Mouse (Mus musculus): ENCODE measurements around the gene Shroom3.

Gene Shroom3

DNA sequence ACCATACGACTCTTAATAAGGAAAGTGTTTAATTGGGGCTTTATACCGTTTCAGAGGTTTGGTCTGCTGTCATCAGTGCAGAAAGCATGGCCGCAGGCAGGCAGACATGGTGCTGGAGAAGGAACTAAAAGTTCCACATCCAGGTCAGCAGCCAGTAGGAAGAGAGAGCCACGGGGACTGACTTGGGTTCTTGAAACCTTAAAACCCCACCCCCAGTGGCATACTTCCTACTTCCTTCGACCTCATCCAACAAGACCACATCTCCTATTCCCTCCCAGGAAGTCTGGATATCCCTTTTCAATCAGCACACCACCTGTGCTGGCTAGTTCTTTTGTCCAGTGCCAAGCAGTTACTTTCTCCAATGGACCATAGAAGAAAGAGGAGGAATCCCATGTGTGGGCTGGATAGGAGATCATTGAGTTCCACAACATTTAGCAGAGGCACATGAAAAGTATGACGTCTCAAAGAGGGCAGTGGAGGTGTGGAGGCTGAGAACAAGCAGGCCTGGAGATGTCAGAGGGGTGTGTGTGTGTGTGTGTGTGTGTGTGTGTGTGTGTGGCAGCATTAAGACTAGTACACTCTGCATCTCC lies 76.0 kb downstream of the Shroom3 start:
- DNase-seq, result no peak

- DNase-seq, result no peak
Observed at GRCm38 (mm10) chr5:92760542-92760941, 77.3 kb downstream of the Shroom3 start.

DNA sequence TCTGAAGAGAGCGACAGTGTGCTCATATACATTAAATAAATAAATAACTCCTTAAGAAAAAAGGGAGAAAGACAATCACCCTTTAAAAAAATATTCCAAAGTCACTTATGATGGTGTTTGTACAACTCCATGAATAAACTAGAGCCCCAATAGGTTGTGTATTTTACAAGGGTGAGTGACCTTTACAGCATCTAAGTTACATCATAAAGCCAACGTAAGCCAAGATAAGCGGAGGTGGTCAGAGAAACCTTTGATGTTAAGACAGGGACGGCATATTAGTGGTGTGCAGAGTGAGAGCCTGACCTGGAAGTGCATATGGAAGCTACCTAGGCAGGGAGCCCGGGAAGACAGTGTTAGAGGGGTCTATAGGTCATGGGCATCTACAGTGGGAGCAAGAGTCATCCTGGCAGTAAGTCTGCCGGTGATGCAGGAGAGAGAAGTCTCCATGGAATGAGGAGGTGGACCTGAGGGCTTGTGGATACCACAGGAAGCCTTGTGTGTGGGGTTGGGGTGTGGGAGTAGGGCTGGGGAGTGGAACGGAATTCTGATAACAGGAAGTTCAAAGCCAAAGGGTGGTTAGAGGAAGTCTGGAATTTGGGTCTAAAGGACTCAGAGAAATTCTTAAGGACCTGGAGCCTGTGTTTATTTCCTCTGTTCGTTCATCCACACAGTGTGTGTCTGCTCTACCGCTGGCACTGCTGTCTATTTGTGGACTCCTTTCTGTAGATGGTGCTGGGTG lies 78.5 kb downstream of the Shroom3 start:
- DNase-seq, result no peak

GRCm38 (mm10) chr5:92762425-92762824 lies 79.2 kb downstream of the Shroom3 start:
- DNase-seq, result no peak

DNA sequence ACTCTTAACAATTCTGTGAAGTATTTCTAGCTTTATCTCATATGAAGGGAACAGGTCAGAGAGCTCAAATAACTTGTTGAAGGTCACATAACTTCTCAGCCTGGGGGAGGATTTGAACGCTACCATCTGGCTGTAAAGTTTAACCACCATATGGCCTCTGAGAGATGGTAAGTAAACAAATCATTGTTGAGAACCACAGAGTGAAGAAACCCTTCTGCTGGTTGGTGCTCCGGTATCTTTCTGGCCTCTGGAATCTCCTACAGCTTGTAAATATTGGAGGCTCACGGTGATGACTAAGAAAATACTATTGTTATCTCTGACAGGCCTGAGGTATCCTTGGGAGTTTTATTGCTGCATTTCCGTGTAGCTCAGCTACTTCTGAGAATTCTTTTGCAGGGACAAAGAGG lies 80.3 kb downstream of the Shroom3 start:
- DNase-seq, result no peak

GRCm38 (mm10) chr5:92766301-92766700 lies 83.1 kb downstream of the Shroom3 start:
- no peak for DNase-seq

GRCm38 (mm10) chr5:92767194-92767777 lies 84.1 kb downstream of the Shroom3 start:
- no peak for DNase-seq

DNA sequence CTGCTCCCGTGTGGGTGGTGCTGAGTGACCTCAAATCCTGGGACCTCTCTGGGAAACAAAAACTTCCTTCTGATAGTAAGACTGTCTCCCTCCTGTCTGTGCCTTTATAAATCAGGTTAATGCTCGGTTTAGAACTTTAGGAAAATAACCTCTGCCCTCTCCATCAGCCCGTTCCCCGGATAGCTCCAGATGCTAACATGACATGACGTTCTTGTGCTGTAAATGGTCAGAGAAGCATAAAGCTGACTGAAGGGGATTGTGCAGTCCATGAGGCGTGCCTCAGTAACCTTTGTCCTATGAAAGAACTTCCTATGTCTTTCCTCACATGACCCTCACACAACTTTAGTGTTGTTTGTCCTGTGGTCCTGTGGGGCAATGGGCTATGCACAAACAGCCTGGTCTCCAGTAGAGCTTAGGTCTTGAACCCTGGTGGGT lies 84.6 kb downstream of the Shroom3 start:
- no peak for DNase-seq

DNA sequence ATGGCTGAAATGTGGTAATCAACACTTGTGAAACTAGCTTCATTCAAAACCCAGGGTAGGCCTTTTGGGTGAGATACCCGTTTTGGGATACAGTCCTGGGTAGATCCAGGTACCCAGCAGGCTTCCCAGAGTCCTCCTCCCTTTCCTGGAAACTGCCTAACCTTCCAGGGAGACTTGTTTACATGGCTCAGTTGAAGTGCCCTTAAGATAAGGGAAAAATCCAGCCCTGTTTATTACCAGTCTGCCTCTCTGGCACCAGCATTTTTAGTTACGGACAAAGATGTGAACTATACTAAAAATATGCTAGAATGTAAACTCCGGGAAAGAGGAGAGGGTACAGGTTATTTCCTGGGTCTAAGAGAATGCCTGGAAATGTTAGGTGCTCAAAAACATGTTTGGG lies 90.6 kb downstream of the Shroom3 start:
- no peak for DNase-seq

GRCm38 (mm10) chr5:92774419-92774818 lies 91.2 kb downstream of the Shroom3 start:
- DNase-seq, result no peak

GRCm38 (mm10) chr5:92774893-92775292 lies 91.7 kb downstream of the Shroom3 start:
- DNase-seq, result no peak

DNA sequence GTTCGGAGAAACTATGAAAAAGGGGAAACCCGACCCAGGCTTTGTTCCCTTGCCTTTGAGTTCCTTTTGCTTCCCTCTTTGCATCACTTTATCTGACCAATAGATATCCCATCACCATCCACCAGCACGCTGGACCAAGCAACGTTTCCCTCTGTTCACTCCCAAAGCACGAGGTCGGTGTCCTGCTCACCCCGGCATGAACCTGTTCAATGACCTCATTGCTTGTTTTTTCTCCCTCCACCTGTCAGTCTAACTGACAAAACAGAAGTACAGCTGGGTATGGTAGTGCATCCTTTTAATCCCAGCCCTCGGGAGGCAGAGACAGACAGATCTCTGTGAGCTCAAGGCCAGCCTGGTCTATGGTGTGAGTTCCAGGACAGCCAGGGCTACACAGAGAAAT lies 95.2 kb downstream of the Shroom3 start:
- no peak for DNase-seq

DNA sequence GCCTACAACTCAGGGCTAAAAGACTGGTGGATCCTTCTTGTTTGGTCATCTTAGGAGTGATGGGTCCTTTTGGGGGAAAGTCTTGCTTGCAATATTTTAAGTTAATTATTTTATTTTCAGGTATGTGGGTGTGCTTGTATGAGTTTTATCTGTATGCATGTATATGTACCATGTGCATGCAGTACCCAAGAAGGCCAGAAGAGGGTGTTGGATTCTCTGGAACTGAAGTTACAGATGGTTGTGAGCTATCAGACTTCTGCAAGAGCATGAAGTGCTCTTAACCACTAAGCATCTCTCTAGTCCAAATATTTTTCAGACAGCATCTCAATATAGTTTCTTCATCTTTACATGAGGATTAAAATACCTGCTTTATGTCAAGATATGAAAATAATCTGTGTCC lies 97.8 kb downstream of the Shroom3 start:
- DNase-seq, result no peak

- no peak for DNase-seq
Observed at GRCm38 (mm10) chr5:92784037-92784860, 101.0 kb downstream of the Shroom3 start.

GRCm38 (mm10) chr5:92785870-92786436 lies 102.7 kb downstream of the Shroom3 start:
- no peak for DNase-seq

- no peak for DNase-seq
Observed at GRCm38 (mm10) chr5:92788990-92789389, 105.8 kb downstream of the Shroom3 start.

- peak in 1 of 2 experiments; percentile 5 for DNase-seq
Observed at GRCm38 (mm10) chr5:92796089-92796990, 113.1 kb downstream of the Shroom3 start.

DNA sequence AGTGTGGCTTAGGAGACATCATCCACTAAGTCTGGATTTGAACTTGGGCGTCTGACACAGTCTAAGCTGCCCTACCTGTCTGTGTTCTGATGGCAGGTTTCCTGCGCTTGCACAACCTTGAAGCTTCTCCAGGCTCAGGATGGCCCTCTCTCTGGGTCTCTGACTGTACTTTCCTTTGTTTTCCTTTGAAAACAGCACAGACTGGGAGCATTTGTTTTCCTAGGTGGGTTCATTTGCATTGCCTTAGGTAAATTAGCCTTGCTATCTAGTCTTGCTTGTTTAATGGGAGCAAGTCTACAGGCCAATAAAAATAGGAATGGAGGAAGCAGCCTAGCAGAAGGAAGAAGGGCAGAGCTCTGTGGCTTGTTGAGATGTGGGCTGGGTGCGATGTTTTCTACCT lies 114.7 kb downstream of the Shroom3 start:
- no peak for DNase-seq

DNA sequence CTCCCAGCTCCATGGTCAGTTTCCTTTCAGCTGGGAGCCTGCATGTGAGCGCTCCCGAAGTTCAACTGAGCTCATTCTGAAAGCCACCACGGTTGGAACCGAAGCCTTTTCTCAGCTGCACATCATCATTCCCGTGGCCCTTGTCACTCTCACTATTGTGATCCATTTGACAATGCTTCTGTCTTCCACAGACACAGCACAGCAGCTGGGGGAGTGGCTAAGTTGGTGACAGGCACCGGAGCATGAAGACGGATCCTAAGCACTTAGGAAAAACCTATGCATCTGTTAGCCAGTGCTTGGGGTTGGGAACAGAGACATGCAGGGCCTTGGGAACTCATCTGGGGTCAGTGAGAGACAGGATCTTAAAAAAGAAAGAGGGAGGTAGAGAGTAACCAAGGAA lies 121.1 kb downstream of the Shroom3 start:
- no peak for DNase-seq

- DNase-seq, result peak; percentile 34 to 39
Observed at GRCm38 (mm10) chr5:92808503-92809415, 125.5 kb downstream of the Shroom3 start.

- no peak for DNase-seq
Observed at GRCm38 (mm10) chr5:92809416-92809750, 126.1 kb downstream of the Shroom3 start.

Data from cerebellum, adult 18-20 months (tissue).